Mouse (Mus musculus) heart, adult 18-20 months (tissue): ENCODE measurements at regions not wholly inside any gene's neighbourhood (a gene's known extent, or its start where the extent isn't known, plus 50 kb on each side); places are given as distances from the start of the nearest gene placed in this dataset.
A peak's percentile ranks its signal among the peaks of the same experiment; 100 is the strongest.

ENCODE experiments used
- DNase-seq, 2 experiments: peaks; one replicate each; pipeline ENCODE4 v3.0.0; 2021 to 2022; ENCODE audit warnings: mixed read lengths in 1 of 2

GRCm38 (mm10) chr5:62545785-62546184 lies 220.2 kb downstream of the Arap2 start:
- no peak for DNase-seq

GRCm38 (mm10) chr5:62539304-62539703 lies 226.7 kb downstream of the Arap2 start:
- no peak for DNase-seq

- DNase-seq = no peak
Measured at GRCm38 (mm10) chr5:62511827-62512226, 254.1 kb downstream of the Arap2 start.

GRCm38 (mm10) chr5:62483521-62483920 lies 282.4 kb downstream of the Arap2 start:
- DNase-seq = peak in 1 of 2 experiments; percentile 3

- no peak for DNase-seq
Measured at GRCm38 (mm10) chr5:62480967-62481366, 285.0 kb downstream of the Arap2 start.

- no peak for DNase-seq
Measured at GRCm38 (mm10) chr5:62473412-62473811, 292.5 kb downstream of the Arap2 start.

GRCm38 (mm10) chr5:62466802-62467201 lies 299.2 kb downstream of the Arap2 start:
- no peak for DNase-seq

- no peak for DNase-seq
Measured at GRCm38 (mm10) chr5:62462574-62462973, 303.4 kb downstream of the Arap2 start.
